Mouse (Mus musculus) small intestine, adult 2 months (tissue): ENCODE data around the gene Olfr146.

ENCODE experiments used
- CTCF ChIP-seq: fragments of 200-500 bp; IDR thresholded peaks from 2 replicates; pipeline ENCODE4 v1.5.1; 2012; ENCODE audit warnings: low read depth, mild to moderate bottlenecking, control low read depth, inconsistent platforms, low read length, moderate library complexity, mixed read lengths; ENCODE audit not compliant: insufficient replicate concordance, insufficient read length; ENCODE audit errors: extremely low read depth
- POLR2A ChIP-seq: fragments of 200-500 bp; IDR thresholded peaks from 2 replicates; pipeline ENCODE4 v1.6.1; 2012; ENCODE audit warnings: low read depth, mild to moderate bottlenecking, control low read depth, inconsistent platforms, low read length, moderate library complexity

DNA sequence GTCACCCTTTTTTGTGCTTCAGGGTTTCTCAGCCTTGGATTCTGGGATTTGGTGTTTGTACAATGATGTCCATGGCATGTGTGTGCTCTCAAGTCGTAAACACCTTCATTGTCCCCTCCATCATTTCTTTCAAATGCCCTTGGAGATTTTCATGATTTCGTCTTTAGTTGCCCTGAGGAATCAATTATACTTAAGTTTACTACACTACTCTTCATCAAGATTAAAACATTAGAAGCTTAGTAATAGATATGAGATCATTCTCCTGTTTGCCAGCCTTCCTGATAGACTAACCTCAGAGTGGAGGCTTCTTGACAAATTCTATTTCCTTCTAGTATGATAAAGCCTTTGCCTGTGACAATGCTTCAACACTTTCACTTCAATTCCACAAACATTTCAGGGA lies 23.6 kb downstream of the Olfr146 start, which contains the start of gene Olfr935:
- TF ChIP-seq CTCF (no peak), POLR2A (no peak)
